Mouse (Mus musculus) kidney, adult 9 months (tissue): ENCODE results near the gene 1110004F10Rik.
"Not testable (repeated sequence)": the region's sequence is repeated elsewhere in the genome, so short reads cannot be mapped to it uniquely, and the experiment has no call there.

Experiments used
- DNase-seq: peaks from one replicate; pipeline ENCODE4 v3.0.0; 2022

The 1110004F10Rik gene

GRCm38 (mm10) chr7:116039196-116039537, at the start of gene 1110004F10Rik:
1110004F10Rik (plus strand) TSS chr7:116039397.
- no peak for DNase-seq

GRCm38 (mm10) chr7:116002726-116003125, 36.5 kb upstream of the 1110004F10Rik start:
- no peak for DNase-seq

DNA sequence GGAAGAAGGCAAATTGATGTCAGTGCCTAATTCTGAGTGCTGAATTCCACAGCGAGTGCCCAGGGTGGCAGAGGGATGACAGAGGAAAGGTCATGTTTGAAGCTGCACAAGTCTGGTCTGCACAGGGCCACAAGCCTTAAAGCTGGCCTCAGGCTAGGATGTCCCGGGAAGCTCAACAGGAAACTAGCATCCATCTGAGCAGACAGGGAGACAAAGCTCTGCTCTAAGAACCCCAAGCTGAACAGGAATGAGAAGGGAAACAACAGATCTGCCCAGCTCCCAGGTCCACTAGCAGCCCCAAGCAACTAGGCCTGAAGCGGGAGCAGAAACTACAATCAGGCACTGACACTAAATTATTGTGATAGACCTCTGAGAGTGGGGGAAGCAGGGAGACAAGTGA, 9.2 kb upstream of the 1110004F10Rik start:
- no peak for DNase-seq

GRCm38 (mm10) chr7:116030597-116031387, 8.4 kb upstream of the 1110004F10Rik start:
- peak; percentile 20 for DNase-seq

DNA sequence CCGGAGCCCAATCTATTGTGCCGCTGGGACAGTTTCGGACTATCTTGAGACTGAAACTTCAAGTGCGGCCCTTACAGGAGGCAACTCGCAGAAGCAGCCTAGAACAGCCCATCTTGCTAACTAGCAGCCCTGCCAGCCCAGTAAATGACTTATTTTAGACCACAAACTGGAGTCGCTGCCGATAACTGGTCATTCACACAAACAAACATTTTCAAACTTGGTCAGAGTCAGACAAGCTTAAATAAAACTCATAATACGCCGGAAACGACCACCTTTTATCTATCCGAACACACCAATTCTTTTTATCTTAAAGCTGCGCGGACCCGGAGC, 7.8 kb upstream of the 1110004F10Rik start:
- peak; percentile 23 for DNase-seq

DNA sequence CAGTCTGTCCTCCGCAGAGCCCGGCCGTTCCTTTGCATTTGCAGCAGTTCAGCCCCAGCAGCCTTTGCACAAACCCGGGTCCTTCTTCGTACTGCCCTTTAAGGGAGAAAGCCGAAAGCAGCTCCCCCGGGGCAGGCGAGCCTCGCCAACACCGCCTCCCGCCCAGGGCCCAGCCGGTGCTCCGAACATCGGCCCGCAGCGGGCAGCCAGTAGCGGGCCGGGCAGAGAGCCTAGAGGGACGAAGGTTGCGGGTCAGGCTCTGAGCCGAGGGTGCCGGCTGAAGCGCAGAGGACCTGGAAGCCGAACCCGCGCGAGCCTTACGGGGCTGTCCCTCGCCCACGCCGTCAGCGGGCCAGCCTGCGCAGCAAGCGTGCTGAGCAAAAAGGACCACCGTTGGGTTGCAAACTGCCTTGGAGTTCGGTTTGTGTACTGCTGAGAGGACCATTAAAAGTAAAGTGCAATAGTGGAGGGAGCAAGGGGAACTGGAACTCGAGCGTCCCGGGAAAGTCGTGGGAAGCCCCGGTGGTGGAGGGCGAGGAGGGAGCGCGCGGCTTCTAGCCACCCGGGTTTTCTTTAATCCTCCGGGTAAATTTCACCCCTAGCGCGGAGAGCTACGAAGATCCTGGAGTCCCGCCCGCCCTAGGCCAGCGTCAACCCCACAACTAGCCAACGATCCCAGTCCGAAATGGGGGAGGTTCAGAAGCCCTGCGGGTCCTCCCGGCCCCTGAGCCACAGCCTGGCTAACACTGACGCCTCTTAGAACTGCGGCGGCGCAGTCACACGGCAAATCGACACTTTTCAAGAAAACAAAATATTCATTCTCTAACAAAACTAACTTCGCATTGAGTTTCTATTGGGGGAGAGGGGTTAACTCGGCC, 7.2 kb upstream of the 1110004F10Rik start:
- DNase-seq = peak; percentile 69

DNA sequence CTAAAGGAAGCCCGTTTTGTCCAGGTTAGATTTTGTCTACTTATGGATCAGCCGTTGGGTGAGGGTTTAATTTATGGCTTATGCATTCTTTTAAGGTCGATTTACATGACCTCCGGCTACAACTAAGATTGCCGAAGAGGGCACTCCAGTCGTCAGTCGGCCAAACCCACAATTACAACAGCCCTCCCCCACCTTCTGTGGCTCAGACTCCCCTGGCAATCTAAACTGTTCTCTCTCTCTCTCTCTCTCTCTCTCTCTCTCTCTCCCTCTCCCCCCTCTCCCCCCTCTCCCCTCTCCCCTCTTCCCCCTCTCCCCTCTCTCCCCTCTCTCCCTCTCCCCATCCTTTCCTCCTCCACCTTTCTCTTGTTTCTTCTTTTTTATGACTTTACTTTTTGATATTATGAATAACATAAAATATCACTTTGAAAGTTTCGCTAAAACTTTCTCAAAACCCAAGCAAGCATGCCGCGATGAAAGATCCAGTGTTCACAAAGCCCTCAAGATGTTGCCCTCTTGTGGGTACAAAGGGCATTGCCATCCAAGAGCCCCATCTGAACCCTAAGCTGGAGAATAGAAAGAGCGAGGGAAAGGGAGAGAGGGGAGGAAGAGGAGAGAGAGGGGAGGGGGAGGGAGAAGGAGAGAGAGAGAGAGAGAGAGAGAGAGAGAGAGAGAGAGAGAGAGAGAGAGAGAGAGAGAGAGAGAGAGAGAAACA, 6.4 kb upstream of the 1110004F10Rik start:
- peak; percentile 84 for DNase-seq

DNA sequence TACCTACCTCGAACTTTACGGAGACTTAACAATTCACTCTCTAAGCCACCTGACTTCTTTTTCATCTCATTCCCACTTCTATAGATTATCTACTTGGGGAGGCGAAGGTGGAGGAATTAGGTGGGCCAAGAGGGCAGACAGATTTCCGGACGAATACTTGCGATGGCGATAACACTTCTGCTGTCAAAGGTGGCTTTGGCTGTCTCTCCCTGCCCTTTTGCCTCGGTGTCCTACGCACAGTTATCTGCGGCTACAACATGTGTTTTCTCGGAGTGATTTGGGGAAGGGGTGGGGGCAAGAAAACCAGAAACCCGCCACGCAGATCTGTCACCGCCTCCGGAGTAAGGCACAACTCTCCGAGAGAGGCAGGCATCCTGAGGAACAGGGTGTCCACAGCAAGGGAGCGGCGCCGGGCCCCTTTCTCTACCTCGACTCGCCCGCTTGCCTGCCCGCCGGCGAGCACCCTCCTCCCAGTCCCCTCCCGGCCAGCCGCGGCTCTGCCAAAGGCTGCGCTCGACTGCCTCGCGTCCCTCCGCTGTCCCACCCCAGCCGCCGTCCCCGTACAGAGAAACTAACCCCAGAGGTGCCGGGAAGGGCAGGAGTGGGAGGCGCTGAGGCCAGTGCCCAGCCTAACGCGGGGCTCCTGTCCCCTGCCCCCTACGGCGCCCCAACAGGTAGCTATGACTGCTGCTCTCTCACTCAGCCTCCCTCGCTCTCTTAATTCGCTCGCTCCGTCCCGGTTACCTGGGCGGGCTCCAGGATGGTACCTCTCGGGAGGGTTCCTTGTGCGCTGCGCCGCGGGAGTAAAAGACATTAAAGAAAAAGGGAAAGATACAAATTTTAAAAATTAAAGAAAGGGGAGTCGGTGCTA, 5.6 kb upstream of the 1110004F10Rik start:
- DNase-seq = peak; percentile 58

- DNase-seq = peak; percentile 43
Measured at GRCm38 (mm10) chr7:116034282-116034758, 4.9 kb upstream of the 1110004F10Rik start.

GRCm38 (mm10) chr7:116035504-116035903, 3.7 kb upstream of the 1110004F10Rik start:
- DNase-seq = no peak

DNA sequence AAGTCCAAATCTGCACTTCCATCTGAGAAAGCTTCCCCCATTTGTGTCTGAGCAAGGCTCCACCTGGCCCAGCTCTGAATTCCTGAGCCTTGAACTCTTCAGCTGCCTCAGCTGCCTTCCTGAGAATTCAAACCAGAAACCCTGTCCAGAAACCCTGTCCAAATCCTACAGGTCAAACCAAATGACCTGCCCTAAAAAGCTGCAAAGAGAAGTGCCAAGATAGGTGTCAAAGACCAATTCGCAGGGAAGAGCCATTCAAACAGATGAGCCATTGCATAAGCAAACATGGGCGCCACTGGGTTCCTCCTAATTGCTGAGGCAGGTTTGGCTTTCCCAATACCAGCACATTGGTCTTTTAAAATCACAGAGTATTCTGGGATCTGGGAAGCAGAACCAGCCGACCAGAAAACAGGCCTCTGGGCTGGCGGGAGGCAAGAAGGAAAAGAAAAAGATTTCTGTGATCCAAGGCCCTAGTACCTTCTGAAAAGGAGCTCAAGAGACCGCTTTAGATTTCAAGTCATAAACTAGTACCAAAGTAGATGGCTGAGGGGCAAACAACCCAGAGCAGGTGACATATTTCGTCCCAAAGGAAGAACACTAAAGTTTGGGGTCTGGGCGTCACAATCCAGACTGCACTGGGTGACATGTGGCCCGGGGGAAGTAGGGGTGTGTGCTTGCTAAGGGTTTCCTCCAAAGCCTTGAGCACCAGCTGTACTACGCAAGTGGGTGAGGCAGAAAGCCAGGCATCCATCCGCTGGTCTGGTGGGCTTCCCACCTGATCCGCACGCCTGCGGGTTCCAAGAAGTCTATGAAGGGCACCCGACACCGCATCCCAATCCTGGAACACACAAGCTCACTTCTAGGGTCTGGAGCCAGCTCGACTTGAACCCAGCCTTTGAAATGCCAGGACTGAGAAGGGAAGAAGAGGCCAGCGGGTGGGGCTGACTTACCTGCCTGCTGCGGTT, 2.3 kb upstream of the 1110004F10Rik start:
- no peak for DNase-seq

DNA sequence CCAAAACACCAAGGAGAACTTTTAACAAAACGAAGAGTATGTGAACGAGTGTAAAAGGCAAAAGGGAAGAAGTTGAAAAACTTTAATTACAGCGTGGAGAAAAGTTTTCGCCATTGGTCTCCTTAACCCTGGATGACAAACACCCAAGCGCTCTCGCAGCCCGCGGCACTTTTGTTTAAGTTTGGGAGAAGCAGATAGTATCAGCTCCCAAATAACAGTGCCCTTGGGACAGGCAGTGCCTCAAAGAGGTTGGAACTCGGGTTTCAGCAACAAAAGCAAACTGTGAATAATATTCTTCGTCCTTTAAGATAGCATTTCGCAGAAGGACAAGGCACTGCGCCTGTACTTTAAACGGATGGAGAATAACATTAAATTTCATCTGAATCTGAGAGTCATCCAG, 1.2 kb upstream of the 1110004F10Rik start:
- no peak for DNase-seq

GRCm38 (mm10) chr7:116038511-116038910, 686 bp upstream of the 1110004F10Rik start, which contains the start of gene Sox6:
Sox6 (minus strand) TSS chr7:116038796.
- DNase-seq = no peak

DNA sequence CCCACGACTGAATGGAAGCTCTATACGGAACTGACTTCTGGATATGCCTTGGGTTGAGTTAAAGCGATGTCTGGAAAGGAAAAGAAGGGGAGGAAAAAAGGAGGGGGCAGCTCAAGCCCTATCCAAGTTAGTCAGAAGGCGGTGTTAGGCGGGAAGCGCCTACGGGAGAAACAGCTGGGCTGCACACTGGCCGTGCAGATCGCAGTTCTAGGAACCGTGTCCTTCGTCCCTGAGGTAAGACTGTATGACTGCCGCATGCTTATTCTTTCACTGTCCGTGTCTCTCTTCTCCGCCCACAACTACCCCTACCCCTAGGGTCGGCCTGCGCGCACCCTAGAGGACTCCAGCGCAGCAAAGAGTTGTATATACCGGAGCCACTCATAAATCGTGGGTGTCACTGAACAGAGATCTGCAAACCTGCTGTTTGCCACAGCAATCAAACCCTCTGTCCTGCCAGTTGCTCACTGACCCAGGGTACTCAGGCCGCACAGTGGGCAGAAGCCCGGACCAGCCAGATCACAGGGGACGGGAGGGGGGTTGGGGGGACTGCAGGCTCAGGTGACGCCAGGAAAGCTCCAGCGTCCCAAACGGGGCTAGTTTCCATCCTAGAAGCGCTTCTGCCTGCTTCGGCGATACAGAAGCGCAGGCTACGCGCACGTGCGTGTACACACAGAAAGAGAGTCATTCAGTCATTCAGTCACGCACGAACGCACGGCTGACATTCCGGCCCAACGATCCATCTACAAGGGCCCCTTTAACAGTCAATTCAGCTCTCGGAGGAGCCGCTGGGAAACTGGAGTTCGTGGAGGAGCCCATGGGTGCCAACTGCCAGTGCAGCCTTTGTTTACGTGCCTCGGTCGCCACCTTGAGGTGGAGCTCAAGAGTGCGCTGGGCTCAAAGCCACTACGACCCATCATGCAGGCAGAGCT, 605 bp downstream of the 1110004F10Rik start:
- DNase-seq = peak; percentile 90

GRCm38 (mm10) chr7:116040470-116041019, 1.3 kb downstream of the 1110004F10Rik start:
- DNase-seq = no peak

DNA sequence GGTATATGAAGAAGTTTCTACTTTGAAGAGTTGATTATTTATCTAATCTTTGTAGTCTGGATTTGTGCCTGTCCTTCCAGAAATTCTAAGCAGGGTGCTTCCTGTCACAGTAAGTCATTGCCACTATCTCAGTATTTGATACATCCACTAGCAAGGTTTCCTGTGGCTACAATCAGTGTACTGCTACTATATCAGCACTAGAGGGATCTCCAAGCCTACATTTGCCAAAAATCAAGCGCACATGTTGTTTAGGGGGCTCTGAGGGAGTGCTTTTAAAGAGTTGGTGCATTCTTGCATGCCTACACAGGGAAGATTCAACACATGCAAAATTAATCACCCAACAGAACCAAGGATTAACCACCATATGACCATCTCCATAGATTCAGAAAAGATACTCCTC, 21.5 kb downstream of the 1110004F10Rik start:
- DNase-seq = no peak

DNA sequence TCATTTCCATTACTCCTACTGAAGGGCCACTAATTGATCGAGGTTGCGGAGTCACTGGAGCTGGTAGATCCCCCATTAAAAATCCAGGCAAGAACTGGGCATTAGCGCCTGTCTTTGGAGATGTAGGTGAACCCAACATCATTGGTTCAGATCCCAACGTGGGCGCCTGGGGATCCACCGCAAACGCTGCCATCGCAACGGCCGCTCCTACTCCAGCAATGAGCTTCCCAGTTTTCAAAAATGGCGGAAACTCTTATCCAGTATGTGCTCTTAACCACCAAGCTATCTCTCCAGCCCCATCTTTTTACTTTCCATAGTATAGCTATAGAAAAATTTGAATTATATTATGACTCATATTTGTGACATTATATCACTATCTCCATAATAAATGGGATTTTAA, 45.2 kb downstream of the 1110004F10Rik start, which contains the start of gene Gm4353:
Gene Gm4353 (minus strand): TSS at position 270 of the 400 bp plus-strand sequence.
- DNase-seq = not testable (repeated sequence)

DNA sequence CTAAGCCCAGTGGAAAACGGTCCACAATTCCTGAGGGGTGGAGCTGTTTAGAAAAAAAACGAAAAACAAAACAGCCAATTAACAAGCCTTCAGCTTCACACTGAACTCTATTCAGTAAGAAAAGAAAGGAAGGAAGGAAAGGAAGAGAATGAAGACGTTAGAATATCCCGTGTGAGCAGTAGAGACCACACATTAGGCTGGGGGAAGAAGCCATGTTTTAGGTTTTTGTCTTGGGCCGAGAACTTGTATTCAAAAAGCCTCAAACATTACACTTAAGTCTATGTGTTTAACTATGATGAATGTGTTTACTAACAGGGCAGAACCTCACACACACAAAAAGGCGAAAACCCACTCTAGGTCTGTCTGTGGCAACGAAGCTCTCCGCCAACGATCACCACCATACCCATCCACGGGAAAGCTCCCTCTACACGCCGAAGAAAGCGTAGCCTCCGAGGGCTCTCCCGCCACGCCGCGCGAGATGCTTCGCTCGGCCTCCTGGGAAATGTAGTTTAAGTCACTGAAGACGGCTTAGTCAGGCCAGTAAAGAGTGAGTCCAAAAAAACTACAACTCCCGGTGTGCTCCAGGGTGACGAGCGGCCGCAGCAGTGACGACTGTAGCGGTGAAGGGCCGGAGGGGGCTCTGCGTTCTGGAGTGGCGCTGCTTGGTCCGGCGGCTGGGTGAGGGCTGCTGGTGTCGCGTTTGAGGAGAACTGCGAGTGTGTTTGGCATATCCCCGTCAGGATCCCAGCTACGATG, 53.7 kb downstream of the 1110004F10Rik start:
- DNase-seq = peak; percentile 98

GRCm38 (mm10) chr7:116093466-116093850, 54.3 kb downstream of the 1110004F10Rik start:
- DNase-seq = no peak
